Comparison of ENCODE assay signal across 11 mouse cellular contexts in genomic region chr13:97253418-97253981, GRCm38 (mm10). TPM values are rescaled to one million over a fixed set of nuclear protein-coding genes. Genes with fewer than 3 reads are reported as not detected.
DNase-seq lines count a peak whose midpoint lies in the region; ATAC-seq and TF ChIP-seq lines count a peak whose summit lies in the region.
"Had no signal": no experiment of that assay in that cellular context is flagged by ENCODE, and none has a peak within 500 bp of the region (broad histone marks: within the 10 kb centered on the region; RNA-seq: fewer than 3 reads in every experiment).

No protein-coding gene starts in this region.

- H3K4me1 ChIP-seq in kidney, postnatal 0 days (replicated peaks; ENCODE audit: insufficient read depth, low read length): peaks cover 13% of the 10 kb centered on the region; the same call in 1 of the 2 replicates
- peaks cover 66% of the 10 kb centered on the region for H3K4me1 ChIP-seq in hindbrain, embryonic 15.5 days (replicated peaks)
- peaks cover 25% of the 10 kb centered on the region for H3K4me1 ChIP-seq in midbrain, postnatal 0 days (ENCODE audit: insufficient read depth, low read length)

- ATAC-seq in kidney, postnatal 0 days (replicated peaks; ENCODE audit: low FRiP score, low read depth): peak; percentile 26; the same call in 1 of the 2 replicates
- ATAC-seq in hindbrain, embryonic 15.5 days (ENCODE audit: low FRiP score, low read depth): peak; percentile 42
- ATAC-seq in midbrain, postnatal 0 days (ENCODE audit: low FRiP score): peak; percentile 31; the same call in 1 of the 2 replicates

- no peak overlapping the region for H3K27ac ChIP-seq in kidney, postnatal 0 days
- H3K27ac ChIP-seq in hindbrain, embryonic 15.5 days (replicated peaks): 0 out of 2 replicates have a peak overlapping the region, but pooled peaks have one; percentile 40
- H3K27ac ChIP-seq in midbrain, postnatal 0 days (ENCODE audit: low read depth, low read length): peak overlapping the region; percentile 43; the same call in 1 of the 2 replicates

- no peak overlapping the region for H3K4me2 ChIP-seq in kidney, postnatal 0 days (ENCODE audit: low read length)
- H3K4me2 ChIP-seq in hindbrain, embryonic 15.5 days: no peak overlapping the region
- H3K4me2 ChIP-seq in midbrain, postnatal 0 days (ENCODE audit: low read depth, low read length, poor library complexity, severe bottlenecking): no peak overlapping the region

- no peak overlapping the region for H3K4me3 ChIP-seq in kidney, postnatal 0 days (replicated peaks; ENCODE audit: low read depth, low read length)
- H3K4me3 ChIP-seq in hindbrain, embryonic 15.5 days: no peak overlapping the region
- no peak overlapping the region for H3K4me3 ChIP-seq in midbrain, postnatal 0 days (ENCODE audit: low read depth, low read length)

- DNase-seq in kidney, postnatal 0 days (ENCODE audit: low spot score): no peak
- no peak for DNase-seq in kidney, adult 11 months
- peak; percentile 77 for DNase-seq in cerebellum, adult 9-11 months
- peak; percentile 73 for DNase-seq in midbrain, postnatal 0 days (ENCODE audit: low spot score)
- no peak for DNase-seq in heart, postnatal 10 days
- DNase-seq in spleen, postnatal 36 days (ENCODE audit: low spot score in 2 of 2): no peak
- DNase-seq in gastrocnemius, adult 8-10 months (ENCODE audit: low spot score in 2 of 2): no peak
- DNase-seq: gastrocnemius, postnatal 36 days; kidney, postnatal 4 days; lung, postnatal 4 days had no signal

- WGBS in kidney, postnatal 0 days: 67% methylated on average over 6 of the region's 6 CpGs
- WGBS in hindbrain, embryonic 15.5 days: 54% methylated on average over 6 of the region's 6 CpGs
- WGBS in midbrain, postnatal 0 days: 49% methylated on average over 6 of the region's 6 CpGs

- no peak overlapping the region for H3K9ac ChIP-seq in kidney, postnatal 0 days (ENCODE audit: low read depth, low read length)
- H3K9ac ChIP-seq in hindbrain, embryonic 15.5 days: no peak overlapping the region
- H3K9ac ChIP-seq in midbrain, postnatal 0 days (replicated peaks; ENCODE audit: low read length, poor library complexity, severe bottlenecking): no peak overlapping the region

- no peaks in the 10 kb centered on the region for H3K27me3 ChIP-seq in kidney, postnatal 0 days (ENCODE audit: insufficient read depth, low read length)
- H3K27me3 ChIP-seq in hindbrain, embryonic 15.5 days: no peaks in the 10 kb centered on the region
- no peaks in the 10 kb centered on the region for H3K27me3 ChIP-seq in midbrain, postnatal 0 days (ENCODE audit: insufficient read depth, low read length)

- no peaks in the 10 kb centered on the region for H3K9me3 ChIP-seq in kidney, postnatal 0 days (replicated peaks; ENCODE audit: low read length)
- no peaks in the 10 kb centered on the region for H3K9me3 ChIP-seq in hindbrain, embryonic 15.5 days
- H3K9me3 ChIP-seq in midbrain, postnatal 0 days (ENCODE audit: low read length): no peaks in the 10 kb centered on the region

- TF ChIP-seq CTCF in kidney, postnatal 0 days (IDR thresholded peaks at IDR 0.05; ENCODE audit: low read depth): no peak
- TF ChIP-seq CTCF in midbrain, postnatal 0 days (IDR thresholded peaks at IDR 0.05): no peak

- intact Hi-C loops in heart, postnatal 10 days (cut with DNase I): no loop called here

- H3K36me3 ChIP-seq in kidney, postnatal 0 days (ENCODE audit: insufficient read depth, low read length): peaks cover 20% of the 10 kb centered on the region; the same call in 1 of the 2 replicates
- H3K36me3 ChIP-seq in hindbrain, embryonic 15.5 days: 0 out of 2 replicates have a peak, but pooled peaks cover 3% of the 10 kb centered on the region
- H3K36me3 ChIP-seq in midbrain, postnatal 0 days (ENCODE audit: insufficient read depth, low read length): peaks cover 5% of the 10 kb centered on the region; the same call in 1 of the 2 replicates

RNA-seq across cellular contexts. Expression of gene Enc1, which starts 12.6 kb away (rescaled TPM):
- 8.1 and 9.2 TPM in 2 replicates for polyA plus RNA-seq in kidney, postnatal 0 days (2015; fragmentation: Nextera tagmentation; extraction: Ambion mirVana)
- 57.3 and 59.7 TPM in 2 replicates for polyA plus RNA-seq in hindbrain, embryonic 15.5 days (2015; fragmentation: Nextera tagmentation; extraction: Ambion mirVana)
- total RNA-seq in midbrain, postnatal 0 days (2014; rRNA removed): 326 and 348 TPM in 2 replicates
- 54.0 and 54.2 TPM in 2 replicates for polyA plus RNA-seq in midbrain, postnatal 0 days (2015; fragmentation: Nextera tagmentation; extraction: Ambion mirVana)
- 10 to 100 TPM; 11.8 to 16.2 TPM for total RNA-seq in heart, postnatal 10 days (2021)
- total RNA-seq in gastrocnemius, adult 8-10 months (2022): 1 to 10 TPM in 2 of 4 experiments, under 1 TPM in 2; 0.90 to 2.6 (median 1.1) TPM

RNA-seq across cellular contexts. Expression of gene Hexb, which starts 55.3 kb away (rescaled TPM):
- polyA plus RNA-seq in kidney, postnatal 0 days (2015; fragmentation: Nextera tagmentation; extraction: Ambion mirVana): 59.0 and 63.1 TPM in 2 replicates
- 45.2 and 52.9 TPM in 2 replicates for polyA plus RNA-seq in hindbrain, embryonic 15.5 days (2015; fragmentation: Nextera tagmentation; extraction: Ambion mirVana)
- total RNA-seq in midbrain, postnatal 0 days (2014; rRNA removed): 55.1 and 70.5 TPM in 2 replicates
- polyA plus RNA-seq in midbrain, postnatal 0 days (2015; fragmentation: Nextera tagmentation; extraction: Ambion mirVana): 57.7 and 59.7 TPM in 2 replicates
- 10 to 100 TPM; 24.3 to 29.8 TPM for total RNA-seq in heart, postnatal 10 days (2021)
- 1 to 10 TPM; 5.4 to 7.3 (median 6.4) TPM for total RNA-seq in gastrocnemius, adult 8-10 months (2022)

Comparison
In these comparisons a context has a peak if more than half of its experiments do, and no peak if none do; other contexts are left out.
1. DNase-seq: peak in cerebellum, adult 9-11 months (single experiment) and midbrain, postnatal 0 days (single experiment); none in kidney, postnatal 0 days (single experiment), kidney, adult 11 months (single experiment), heart, postnatal 10 days (0 of 2), spleen, postnatal 36 days (0 of 2) and gastrocnemius, adult 8-10 months (0 of 2).
2. RNA of gene Enc1, which starts 12.6 kb away (total RNA-seq): 326 to 348 TPM in midbrain, postnatal 0 days; 11.8 to 16.2 TPM in heart, postnatal 10 days and 0.90 to 2.6 TPM in gastrocnemius, adult 8-10 months; every median in the first group is over 10 times any median in the second.
3. Peak in every context shown above with its lines, with median percentiles within 50 percentile points of each other: ATAC-seq.